Mouse (Mus musculus): Measurements from ENCODE around the gene Ak9.

Ak9 gene

GRCm38 (mm10) chr10:41303639-41304444 is at the start of gene Ak9:
Ak9 (plus strand) TSS chr10:41303980.
- peak; percentile 92 to 93 for DNase-seq

GRCm38 (mm10) chr10:41260243-41261006 is 43.4 kb upstream of the Ak9 start:
- DNase-seq: no peak

- no peak for DNase-seq
Measured at GRCm38 (mm10) chr10:41261218-41261617, 42.6 kb upstream of the Ak9 start.

- DNase-seq: no peak
Measured at GRCm38 (mm10) chr10:41261889-41262288, 41.9 kb upstream of the Ak9 start.

GRCm38 (mm10) chr10:41271860-41272259 is 31.9 kb upstream of the Ak9 start:
- no peak for DNase-seq

GRCm38 (mm10) chr10:41274871-41275270 is 28.9 kb upstream of the Ak9 start:
- DNase-seq: no peak

GRCm38 (mm10) chr10:41278808-41279207 is 25.0 kb upstream of the Ak9 start:
- no peak for DNase-seq

GRCm38 (mm10) chr10:41280177-41280576 is 23.6 kb upstream of the Ak9 start:
- no peak for DNase-seq

GRCm38 (mm10) chr10:41280796-41281195 is 23.0 kb upstream of the Ak9 start:
- no peak for DNase-seq

- no peak for DNase-seq
Measured at GRCm38 (mm10) chr10:41282086-41282485, 21.7 kb upstream of the Ak9 start.

- no peak for DNase-seq
Measured at GRCm38 (mm10) chr10:41287618-41288017, 16.2 kb upstream of the Ak9 start.

- DNase-seq: no peak
Measured at GRCm38 (mm10) chr10:41288074-41288473, 15.7 kb upstream of the Ak9 start.

GRCm38 (mm10) chr10:41288771-41289415 is 14.9 kb upstream of the Ak9 start:
- DNase-seq: peak; percentile 66 to 74

GRCm38 (mm10) chr10:41291021-41291420 is 12.8 kb upstream of the Ak9 start:
- DNase-seq: no peak

- DNase-seq: peak; percentile 21 to 52
Measured at GRCm38 (mm10) chr10:41293019-41293418, 10.8 kb upstream of the Ak9 start.

- no peak for DNase-seq
Measured at GRCm38 (mm10) chr10:41294734-41295133, 9.0 kb upstream of the Ak9 start.

- DNase-seq: peak; percentile 34 to 51
Measured at GRCm38 (mm10) chr10:41295145-41295544, 8.6 kb upstream of the Ak9 start.

- DNase-seq: no peak
Measured at GRCm38 (mm10) chr10:41300161-41300560, 3.6 kb upstream of the Ak9 start.

GRCm38 (mm10) chr10:41302689-41303431 is 920 bp upstream of the Ak9 start, which contains the start of gene Fig4:
Fig4 (minus strand) TSS chr10:41303260.
- DNase-seq: peak; percentile 82 to 88

- DNase-seq: no peak
Measured at GRCm38 (mm10) chr10:41304961-41305455, 1.2 kb downstream of the Ak9 start.

GRCm38 (mm10) chr10:41308205-41308604 is 4.4 kb downstream of the Ak9 start:
- no peak for DNase-seq

- no peak for DNase-seq
Measured at GRCm38 (mm10) chr10:41315866-41316265, 12.1 kb downstream of the Ak9 start.

All from lung, adult 18-20 months (tissue).